Mouse (Mus musculus) ES-Bruce4 (cell line): ENCODE results near the gene Tbc1d21. TPM values are rescaled to one million over a fixed set of nuclear protein-coding genes. Genes with fewer than 3 reads are reported as not detected.

Experiments
- H3K27ac ChIP-seq: 2 replicates; pipeline ENCODE4 v1.5.1; 2012; ENCODE audit warnings: low read length, inconsistent platforms; ENCODE audit not compliant: insufficient read depth
- H3K27me3 ChIP-seq: 2 replicates; pipeline ENCODE4 v1.6.1; 2012; ENCODE audit warnings: mild to moderate bottlenecking, low read length, inconsistent platforms; ENCODE audit not compliant: control insufficient read depth, poor library complexity, insufficient read depth, severe bottlenecking
- H3K36me3 ChIP-seq: 2 replicates; pipeline ENCODE4 v1.6.1; 2012; ENCODE audit warnings: inconsistent platforms, mild to moderate bottlenecking, low read length, moderate library complexity; ENCODE audit not compliant: control insufficient read depth, poor library complexity, insufficient read depth, severe bottlenecking
- H3K4me1 ChIP-seq: one replicate; pipeline ENCODE4 v1.8.1; 2011; ENCODE audit warnings: low read length; ENCODE audit not compliant: control insufficient read depth, insufficient read depth
- H3K4me3 ChIP-seq: 2 replicates; pipeline ENCODE4 v1.5.1; 2011; ENCODE audit warnings: low read depth, mild to moderate bottlenecking, low read length
- H3K9ac ChIP-seq: 2 replicates; pipeline ENCODE4 v1.6.1; 2012; ENCODE audit warnings: low read depth, mild to moderate bottlenecking, inconsistent platforms; ENCODE audit not compliant: poor library complexity, severe bottlenecking
- H3K9me3 ChIP-seq: replicated peaks from 2 replicates; pipeline ENCODE4 v1.6.1; 2012; ENCODE audit warnings: mild to moderate bottlenecking, low read length, inconsistent platforms; ENCODE audit not compliant: control insufficient read depth, poor library complexity, insufficient read depth, severe bottlenecking
- CTCF ChIP-seq: IDR thresholded peaks from one replicate; pipeline ENCODE4 v1.8.1; 2011; ENCODE audit warnings: low read depth, low read length
- EP300 ChIP-seq: IDR thresholded peaks from 2 replicates; pipeline ENCODE4 v1.6.1; 2011; ENCODE audit warnings: low read depth, low read length; ENCODE audit not compliant: insufficient read depth
- POLR2A ChIP-seq: IDR thresholded peaks from one replicate; pipeline ENCODE4 v1.8.1; 2011; ENCODE audit warnings: low read length; ENCODE audit not compliant: insufficient read depth
- polyA plus RNA-seq: library from polyadenylated mRNA; stranded (reverse); fragments of >200 nt; gene quantifications from 2 replicates; pipeline ENCODE4 v1.2.4, GENCODE M21; 2011; ENCODE audit warnings: low read depth; ENCODE audit not compliant: missing spikeins, insufficient read depth, insufficient read length

The Tbc1d21 gene
- polyA plus RNA-seq, 1 experiment = not detected

GRCm38 (mm10) chr9:58399609-58400008, 29.4 kb upstream of the Tbc1d21 start:
- Histone ChIP-seq H3K36me3 (no peaks in the 10 kb centered on the region), H3K9ac (no peak overlapping the region), H3K27ac (no peak overlapping the region), H3K9me3 (no peaks in the 10 kb centered on the region), H3K27me3 (0 out of 2 replicates have a peak, but pooled peaks cover 3% of the 10 kb centered on the region), H3K4me1 (no peaks in the 10 kb centered on the region), H3K4me3 (no peak overlapping the region)
- no peak for TF ChIP-seq POLR2A
- no peak for TF ChIP-seq EP300
- TF ChIP-seq CTCF = no peak

- no peaks in the 10 kb centered on the region for H3K9me3 ChIP-seq
- no peaks in the 10 kb centered on the region for H3K27me3 ChIP-seq
- H3K4me1 ChIP-seq = no peaks in the 10 kb centered on the region
- H3K4me3 ChIP-seq = no peak overlapping the region
- no peaks in the 10 kb centered on the region for H3K36me3 ChIP-seq
- H3K9ac ChIP-seq = no peak overlapping the region
- no peak for TF ChIP-seq POLR2A
- no peak for TF ChIP-seq EP300
- TF ChIP-seq CTCF = no peak
- no peak overlapping the region for H3K27ac ChIP-seq
Observed at GRCm38 (mm10) chr9:58394605-58395004, 24.4 kb upstream of the Tbc1d21 start.

- Histone ChIP-seq H3K27ac (no peak overlapping the region), H3K9me3 (no peaks in the 10 kb centered on the region), H3K9ac (no peak overlapping the region), H3K36me3 (no peaks in the 10 kb centered on the region), H3K4me3 (no peak overlapping the region), H3K27me3 (no peaks in the 10 kb centered on the region), H3K4me1 (no peaks in the 10 kb centered on the region)
- no peak for TF ChIP-seq EP300
- no peak for TF ChIP-seq POLR2A
- no peak for TF ChIP-seq CTCF
Observed at GRCm38 (mm10) chr9:58393875-58394274, 23.6 kb upstream of the Tbc1d21 start.

GRCm38 (mm10) chr9:58388381-58388780, 18.1 kb upstream of the Tbc1d21 start:
- Histone ChIP-seq H3K27ac (no peak overlapping the region), H3K9me3 (no peaks in the 10 kb centered on the region), H3K9ac (no peak overlapping the region), H3K4me1 (no peaks in the 10 kb centered on the region), H3K36me3 (no peaks in the 10 kb centered on the region), H3K27me3 (no peaks in the 10 kb centered on the region), H3K4me3 (no peak overlapping the region)
- TF ChIP-seq EP300 (no peak), CTCF (no peak), POLR2A (no peak)

- H3K36me3 ChIP-seq = no peaks in the 10 kb centered on the region
- TF ChIP-seq POLR2A (no peak), EP300 (no peak), CTCF (no peak)
- H3K9ac ChIP-seq = no peak overlapping the region
- H3K4me1 ChIP-seq = no peaks in the 10 kb centered on the region
- no peaks in the 10 kb centered on the region for H3K9me3 ChIP-seq
- H3K27me3 ChIP-seq = no peaks in the 10 kb centered on the region
- H3K4me3 ChIP-seq = no peak overlapping the region
- H3K27ac ChIP-seq = no peak overlapping the region
Observed at GRCm38 (mm10) chr9:58378878-58379277, 8.6 kb upstream of the Tbc1d21 start.

- Histone ChIP-seq H3K27ac (no peak overlapping the region), H3K9ac (no peak overlapping the region), H3K4me1 (no peaks in the 10 kb centered on the region), H3K27me3 (no peaks in the 10 kb centered on the region), H3K4me3 (no peak overlapping the region), H3K9me3 (no peaks in the 10 kb centered on the region), H3K36me3 (no peaks in the 10 kb centered on the region)
- TF ChIP-seq CTCF = no peak
- TF ChIP-seq POLR2A = no peak
- no peak for TF ChIP-seq EP300
Observed at GRCm38 (mm10) chr9:58373912-58374431, 3.7 kb upstream of the Tbc1d21 start.

GRCm38 (mm10) chr9:58371914-58372313, 1.7 kb upstream of the Tbc1d21 start:
- H3K27ac ChIP-seq = no peak overlapping the region
- no peaks in the 10 kb centered on the region for H3K9me3 ChIP-seq
- H3K27me3 ChIP-seq = no peaks in the 10 kb centered on the region
- no peak overlapping the region for H3K9ac ChIP-seq
- no peak for TF ChIP-seq POLR2A
- TF ChIP-seq EP300 = no peak
- TF ChIP-seq CTCF = no peak
- no peaks in the 10 kb centered on the region for H3K4me1 ChIP-seq
- H3K36me3 ChIP-seq = no peaks in the 10 kb centered on the region
- H3K4me3 ChIP-seq = no peak overlapping the region
